Mouse (Mus musculus): ENCODE data around the gene Gm15093. TPM values are rescaled to one million over a fixed set of nuclear protein-coding genes. Genes with fewer than 3 reads are reported as not detected.

The Gm15093 gene
- polyA plus RNA-seq (2014; fragmentation: Illumina TruSeq; extraction: RNeasy Lipid Tissue Mini Kit (QIAGEN cat#74804); ENCODE audit: insufficient read depth, low read depth, low replicate concordance) = not detected

GRCm38 (mm10) chrX:149272077-149272476 lies at the start of gene Gm15093:
TSS of gene Gm15093 (plus strand) at chrX:149272377.

Other genes starting within 250 kb of the Gm15093 start
- gene Ott, start 198.1 kb upstream of the Gm15093 start, polyA plus RNA-seq (2014; fragmentation: Illumina TruSeq; extraction: RNeasy Lipid Tissue Mini Kit (QIAGEN cat#74804); ENCODE audit: insufficient read depth, low read depth, low replicate concordance) = not detected
- gene Gm15085, start 175.2 kb downstream of the Gm15093 start, polyA plus RNA-seq (2014; fragmentation: Illumina TruSeq; extraction: RNeasy Lipid Tissue Mini Kit (QIAGEN cat#74804); ENCODE audit: insufficient read depth, low read depth, low replicate concordance) = not detected